Mouse (Mus musculus) kidney, adult 2 months (tissue): ENCODE measurements around the gene Znrf1.

Experiments
- CTCF ChIP-seq: fragments of 200-500 bp; conservative IDR thresholded peaks from 2 replicates; pipeline ENCODE4 v1.5.1; 2011; ENCODE audit warnings: low read depth, mild to moderate bottlenecking, control low read depth, low read length, moderate library complexity, mixed read lengths; ENCODE audit not compliant: insufficient read depth, insufficient read length
- POLR2A ChIP-seq: fragments of 200-500 bp; IDR thresholded peaks from one replicate; pipeline ENCODE4 v1.6.1; 2011; ENCODE audit warnings: low read depth, low read length, control low read depth

DNA sequence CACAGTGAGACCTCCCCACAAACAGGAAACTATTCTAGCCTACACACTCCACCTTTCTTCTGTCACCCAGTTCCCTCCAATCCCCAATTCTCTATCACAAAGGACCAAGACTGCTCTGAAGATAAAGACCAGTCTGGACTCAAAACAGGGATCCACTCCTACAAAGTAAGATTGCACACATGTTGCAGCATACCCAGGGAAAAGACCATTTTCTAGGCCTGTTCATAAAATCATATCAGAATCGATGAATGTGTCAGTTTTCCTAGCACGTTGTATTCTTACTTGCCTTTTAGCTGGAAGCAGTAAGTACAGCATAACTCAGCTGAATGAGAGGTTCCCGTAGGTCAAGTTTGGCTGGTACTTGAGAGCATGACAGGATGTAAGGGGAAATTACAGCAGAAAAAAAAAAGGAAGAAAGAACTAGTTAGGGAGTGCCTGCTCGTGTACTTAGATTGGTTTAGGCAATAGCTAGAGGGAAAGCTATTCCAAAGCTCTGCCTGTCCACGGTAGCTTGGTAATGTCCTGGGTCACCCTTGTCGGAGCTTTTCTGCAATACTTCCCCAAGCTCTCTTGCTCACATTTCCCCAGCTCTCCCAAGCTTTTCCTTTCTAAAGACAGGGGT lies 9.4 kb upstream of the Znrf1 start:
- TF ChIP-seq POLR2A (no peak), CTCF (no peak)
